Mouse (Mus musculus) hindbrain, embryonic 15.5 days (tissue): ENCODE results near the gene Gm28372. TPM values are rescaled to one million over a fixed set of nuclear protein-coding genes. Genes with fewer than 3 reads are reported as not detected.

Source experiments
- ATAC-seq: fragments of 200-750 bp; cut with Nextera tagmentation; 2 replicates; pipeline ENCODE4 v1.8.0; 2017; ENCODE audit warnings: low read depth, moderate number of reproducible peaks, moderate TSS enrichment; ENCODE audit not compliant: low FRiP score
- H3K27ac ChIP-seq: fragments of 300-500 bp; sonication (generic); replicated peaks from 2 replicates; pipeline ENCODE4 v1.5.1; 2015; ENCODE audit warnings: mild to moderate bottlenecking, inconsistent platforms
- H3K27me3 ChIP-seq: fragments of 300-500 bp; sonication (generic); 2 replicates; pipeline ENCODE4 v1.6.1; 2015; ENCODE audit warnings: control low read depth, inconsistent platforms
- H3K36me3 ChIP-seq: fragments of 300-500 bp; sonication (generic); 2 replicates; pipeline ENCODE4 v1.6.1; 2015; ENCODE audit warnings: control low read depth, inconsistent platforms
- H3K4me1 ChIP-seq: fragments of 300-500 bp; sonication (generic); replicated peaks from 2 replicates; pipeline ENCODE4 v1.6.1; 2015; ENCODE audit warnings: control low read depth, inconsistent platforms
- H3K4me2 ChIP-seq: fragments of 300-500 bp; sonication (generic); 2 replicates; pipeline ENCODE4 v1.6.1; 2015; ENCODE audit warnings: moderate library complexity, mild to moderate bottlenecking, inconsistent platforms
- H3K4me3 ChIP-seq: fragments of 300-500 bp; sonication (generic); 2 replicates; pipeline ENCODE4 v1.5.1; 2015; ENCODE audit warnings: mild to moderate bottlenecking, inconsistent platforms
- H3K9ac ChIP-seq: fragments of 300-500 bp; sonication (generic); 2 replicates; pipeline ENCODE4 v1.6.1; 2015; ENCODE audit warnings: inconsistent platforms
- H3K9me3 ChIP-seq: fragments of 300-500 bp; sonication (generic); 2 replicates; pipeline ENCODE4 v1.6.1; 2016; ENCODE audit warnings: control low read depth, inconsistent platforms
- WGBS: fragments of 180-500 bp; shearing (Covaris S2); methylation state at CpG from one replicate; pipeline ENCODE4 v1.1.7; 2015; 5-methylcytosine and 5-hydroxymethylcytosine counted together
- polyA plus RNA-seq: library from polyadenylated mRNA; unstranded; fragments of >200 nt; fragmentation: Nextera tagmentation; extraction: Ambion mirVana; gene quantifications from 2 replicates; pipeline ENCODE4 v1.2.1, GENCODE M21; 2015

Gene Gm28372
- polyA plus RNA-seq, 1 experiment from 2014 or later: 0.12 TPM

- WGBS: 93% methylated on average over 4 of the region's 4 CpGs
- Histone ChIP-seq H3K4me1 (no peaks in the 10 kb centered on the region), H3K27ac (no peak overlapping the region), H3K9me3 (no peaks in the 10 kb centered on the region), H3K36me3 (peaks cover 62% of the 10 kb centered on the region), H3K9ac (no peak overlapping the region), H3K4me2 (no peak overlapping the region), H3K4me3 (no peak overlapping the region), H3K27me3 (no peaks in the 10 kb centered on the region)
- ATAC-seq: no peak
Observed at GRCm38 (mm10) chr2:130439840-130440480, 34.9 kb downstream of the Gm28372 start.

- H3K4me3 ChIP-seq: no peak overlapping the region
- ATAC-seq: no peak
- WGBS: 83% methylated on average over 10 of the region's 10 CpGs
- H3K4me1 ChIP-seq: no peaks in the 10 kb centered on the region
- no peak overlapping the region for H3K9ac ChIP-seq
- no peaks in the 10 kb centered on the region for H3K9me3 ChIP-seq
- no peak overlapping the region for H3K4me2 ChIP-seq
- H3K27ac ChIP-seq: no peak overlapping the region
- H3K27me3 ChIP-seq: no peaks in the 10 kb centered on the region
- H3K36me3 ChIP-seq: peaks cover 62% of the 10 kb centered on the region
Observed at GRCm38 (mm10) chr2:130442162-130442561, 37.1 kb downstream of the Gm28372 start.

- Histone ChIP-seq H3K4me2 (no peak overlapping the region), H3K4me3 (no peak overlapping the region), H3K9ac (no peak overlapping the region), H3K27ac (no peak overlapping the region), H3K27me3 (0 out of 2 replicates have a peak, but pooled peaks cover 5% of the 10 kb centered on the region), H3K4me1 (peaks cover 35% of the 10 kb centered on the region), H3K9me3 (no peaks in the 10 kb centered on the region), H3K36me3 (peaks cover 10% of the 10 kb centered on the region; the same call in 1 of the 2 replicates)
- no peak for ATAC-seq
Observed at GRCm38 (mm10) chr2:130448449-130448848, 43.4 kb downstream of the Gm28372 start.

DNA sequence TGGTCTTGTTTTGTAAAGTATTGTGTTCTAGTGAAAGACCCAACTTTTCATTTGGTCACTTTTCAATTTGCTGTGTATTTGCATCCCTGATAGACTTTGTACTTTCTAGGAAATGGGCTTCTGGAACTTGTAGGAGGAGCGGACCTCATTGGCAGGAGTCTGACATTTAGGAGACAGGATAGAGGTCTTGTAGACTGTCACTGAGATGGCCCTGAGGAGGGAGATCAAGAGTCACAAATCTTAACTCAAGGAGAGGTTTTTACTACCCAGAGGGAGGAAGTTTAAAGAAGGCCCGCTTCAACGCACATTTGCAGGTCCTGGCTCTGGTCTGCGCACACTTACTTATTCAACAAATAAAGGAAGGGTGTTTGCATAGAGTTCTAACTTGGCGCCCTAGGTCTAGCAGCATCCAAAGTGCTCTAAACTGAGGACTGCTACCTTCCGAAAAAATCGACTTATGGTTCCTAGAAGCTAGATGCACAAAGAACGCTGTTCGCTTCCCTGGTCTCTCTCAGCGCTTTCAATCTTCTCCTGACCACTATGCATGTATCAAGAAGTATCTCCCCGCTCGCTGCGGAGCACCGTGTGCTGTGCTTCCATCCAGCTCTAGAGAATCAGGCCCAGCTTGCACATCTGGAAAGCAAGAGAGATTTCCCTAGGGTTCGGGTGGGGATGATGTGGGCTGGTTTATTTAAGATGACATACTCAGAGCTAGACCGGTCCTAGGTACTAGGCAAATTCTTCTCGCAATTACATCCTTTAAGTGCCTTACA lies 44.2 kb downstream of the Gm28372 start:
- Histone ChIP-seq H3K4me2 (peak overlapping the region; percentile 87), H3K27me3 (0 out of 2 replicates have a peak, but pooled peaks cover 5% of the 10 kb centered on the region), H3K36me3 (peaks cover 3% of the 10 kb centered on the region; the same call in 1 of the 2 replicates), H3K27ac (peak overlapping the region; percentile 89), H3K9me3 (no peaks in the 10 kb centered on the region), H3K4me3 (peak overlapping the region; percentile 84), H3K4me1 (peaks cover 37% of the 10 kb centered on the region), H3K9ac (peak overlapping the region; percentile 88; the same call in 1 of the 2 replicates)
- WGBS: 10% methylated on average over 17 of the region's 17 CpGs
- peak; percentile 16 for ATAC-seq

DNA sequence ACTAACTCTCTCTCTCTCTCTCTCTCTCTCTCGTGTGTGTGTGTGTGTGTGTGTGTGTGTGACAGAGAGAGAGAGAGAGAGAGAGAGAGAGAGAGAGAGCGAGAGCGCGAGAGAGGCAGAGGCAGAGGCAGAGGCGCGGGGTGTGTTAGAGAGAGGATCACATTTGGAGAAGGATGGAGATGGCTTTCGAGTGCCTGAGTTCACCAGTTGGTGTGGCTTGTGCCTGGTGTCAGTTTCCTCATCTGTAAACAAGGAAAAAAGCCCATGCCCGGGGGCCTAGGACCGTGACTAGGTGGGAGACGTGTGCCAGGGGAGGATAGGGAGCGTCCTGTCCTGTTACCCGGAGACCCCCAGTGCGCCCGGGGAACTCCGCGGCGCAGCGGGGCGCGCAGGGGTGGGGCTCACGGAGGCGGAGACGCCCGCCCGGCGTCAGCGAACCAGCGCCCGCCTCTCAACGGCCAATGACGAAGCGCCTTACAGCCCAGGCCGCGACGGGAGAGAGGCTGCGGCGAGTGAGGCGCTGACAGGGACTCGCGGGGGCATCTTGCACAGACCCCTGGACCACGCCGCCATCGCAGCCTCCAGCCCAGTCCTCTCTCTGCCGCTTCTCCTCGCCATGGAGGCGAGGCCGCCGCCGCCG lies 44.9 kb downstream of the Gm28372 start, which contains the start of gene Ptpra:
Ptpra (plus strand) TSS at position 485 of the 640 bp plus-strand sequence.
- Histone ChIP-seq H3K4me2 (peak within 1 kb of the TSS; percentile 87), H3K9ac (peak within 1 kb of the TSS; percentile 88), H3K9me3 (no peaks in the 10 kb centered on the region), H3K4me3 (peak within 1 kb of the TSS; percentile 84), H3K27me3 (0 out of 2 replicates have a peak, but pooled peaks cover 5% of the 10 kb centered on the region), H3K27ac (peak within 1 kb of the TSS; percentile 89), H3K4me1 (peaks cover 43% of the 10 kb centered on the region), H3K36me3 (no peaks in the 10 kb centered on the region)
- WGBS: under 1% methylated on average over 42 of the region's 50 CpGs
- peak; percentile 96 for ATAC-seq

DNA sequence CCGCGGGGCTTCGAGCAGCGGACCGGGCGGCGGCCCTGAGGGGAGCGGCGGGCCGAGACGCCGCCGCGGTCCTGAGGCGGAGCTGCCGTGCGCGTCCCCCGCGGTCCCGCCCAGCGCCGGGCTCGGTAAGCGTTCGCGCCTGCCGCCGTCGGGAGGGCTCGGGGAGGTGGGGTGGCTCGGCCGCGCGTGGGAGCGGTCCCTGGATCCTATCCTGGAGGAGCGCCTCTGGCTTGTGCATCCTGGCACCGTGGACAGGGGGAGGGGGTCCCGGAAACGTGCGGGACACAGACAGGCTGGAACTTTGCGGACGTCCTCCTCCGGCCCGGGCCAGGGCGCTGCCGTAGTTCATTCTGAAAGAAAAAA lies 45.4 kb downstream of the Gm28372 start:
- H3K36me3 ChIP-seq: no peaks in the 10 kb centered on the region
- under 1% methylated on average over 37 of the region's 47 CpGs for WGBS
- peak overlapping the region; percentile 88 for H3K9ac ChIP-seq
- H3K27me3 ChIP-seq: 0 out of 2 replicates have a peak, but pooled peaks cover 5% of the 10 kb centered on the region
- peaks cover 46% of the 10 kb centered on the region for H3K4me1 ChIP-seq
- peak overlapping the region; percentile 87 for H3K4me2 ChIP-seq
- peak overlapping the region; percentile 84 for H3K4me3 ChIP-seq
- no peaks in the 10 kb centered on the region for H3K9me3 ChIP-seq
- H3K27ac ChIP-seq: peak overlapping the region; percentile 89
- ATAC-seq: peak; percentile 87

- no peaks in the 10 kb centered on the region for H3K36me3 ChIP-seq
- no peaks in the 10 kb centered on the region for H3K9me3 ChIP-seq
- peak overlapping the region; percentile 87 for H3K4me2 ChIP-seq
- peak overlapping the region; percentile 88 for H3K9ac ChIP-seq
- 64% methylated on average over 14 of the region's 14 CpGs for WGBS
- no peak for ATAC-seq
- 0 out of 2 replicates have a peak overlapping the region, but pooled peaks have one; percentile 89 for H3K27ac ChIP-seq
- peaks cover 51% of the 10 kb centered on the region for H3K4me1 ChIP-seq
- H3K27me3 ChIP-seq: 0 out of 2 replicates have a peak, but pooled peaks cover 5% of the 10 kb centered on the region
- H3K4me3 ChIP-seq: peak overlapping the region; percentile 84
Observed at GRCm38 (mm10) chr2:130451086-130451726, 46.2 kb downstream of the Gm28372 start.

GRCm38 (mm10) chr2:130451727-130452090 lies 46.7 kb downstream of the Gm28372 start:
- H3K36me3 ChIP-seq: no peaks in the 10 kb centered on the region
- peak overlapping the region; percentile 87 for H3K4me2 ChIP-seq
- 0 out of 2 replicates have a peak, but pooled peaks cover 5% of the 10 kb centered on the region for H3K27me3 ChIP-seq
- 56% methylated on average over 3 of the region's 3 CpGs for WGBS
- H3K4me3 ChIP-seq: peak overlapping the region; percentile 84
- H3K9me3 ChIP-seq: no peaks in the 10 kb centered on the region
- ATAC-seq: no peak
- peaks cover 51% of the 10 kb centered on the region for H3K4me1 ChIP-seq
- H3K27ac ChIP-seq: no peak overlapping the region
- peak overlapping the region; percentile 88 for H3K9ac ChIP-seq

GRCm38 (mm10) chr2:130452266-130452665 lies 47.2 kb downstream of the Gm28372 start:
- no peak for ATAC-seq
- Histone ChIP-seq H3K27ac (no peak overlapping the region), H3K36me3 (no peaks in the 10 kb centered on the region), H3K4me2 (peak overlapping the region; percentile 87), H3K4me1 (peaks cover 53% of the 10 kb centered on the region), H3K27me3 (0 out of 2 replicates have a peak, but pooled peaks cover 5% of the 10 kb centered on the region), H3K4me3 (no peak overlapping the region), H3K9ac (no peak overlapping the region; the same call in 1 of the 2 replicates), H3K9me3 (no peaks in the 10 kb centered on the region)
- 65% methylated on average over 2 of the region's 2 CpGs for WGBS

- no peak for ATAC-seq
- no peak overlapping the region for H3K9ac ChIP-seq
- H3K27me3 ChIP-seq: no peaks in the 10 kb centered on the region
- no peak overlapping the region for H3K4me2 ChIP-seq
- no peaks in the 10 kb centered on the region for H3K9me3 ChIP-seq
- H3K27ac ChIP-seq: no peak overlapping the region
- H3K4me1 ChIP-seq: peaks cover 54% of the 10 kb centered on the region
- H3K36me3 ChIP-seq: no peaks in the 10 kb centered on the region
- WGBS: 70% methylated on average over 6 of the region's 6 CpGs
- H3K4me3 ChIP-seq: no peak overlapping the region
Observed at GRCm38 (mm10) chr2:130453421-130453820, 48.4 kb downstream of the Gm28372 start.

DNA sequence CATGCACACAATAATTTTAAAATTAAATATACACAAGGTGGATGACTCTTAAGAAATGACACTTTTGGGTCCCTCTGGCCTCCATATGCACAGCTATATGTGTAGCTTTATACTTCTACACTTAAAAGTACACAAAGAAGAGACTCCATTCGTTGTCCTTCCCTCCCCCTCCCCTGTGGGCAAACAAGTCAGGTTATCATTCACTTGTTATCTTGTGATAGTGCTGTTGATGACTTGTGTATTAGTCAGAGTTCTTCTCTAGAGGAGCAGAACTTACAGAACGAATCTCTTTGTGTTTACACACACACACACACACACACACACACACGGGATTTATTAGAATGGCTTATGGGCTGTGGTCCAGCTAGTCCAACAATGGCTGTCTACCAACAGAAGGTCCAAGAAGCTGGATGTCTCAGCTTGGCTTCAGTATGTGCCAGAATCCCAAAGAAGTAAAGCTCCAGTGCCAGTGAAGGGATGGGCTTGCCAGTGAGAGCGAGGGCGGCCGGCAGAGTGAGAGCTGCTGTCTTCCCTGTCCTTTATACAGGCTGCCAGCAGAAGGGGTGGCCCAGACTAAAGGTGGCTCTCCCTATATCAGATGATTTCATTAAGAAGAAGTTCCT lies 49.8 kb downstream of the Gm28372 start:
- no peaks in the 10 kb centered on the region for H3K27me3 ChIP-seq
- H3K27ac ChIP-seq: 0 out of 2 replicates have a peak overlapping the region, but pooled peaks have one; percentile 14
- WGBS: 74% methylated on average over 6 of the region's 6 CpGs
- H3K4me1 ChIP-seq: peaks cover 45% of the 10 kb centered on the region
- H3K36me3 ChIP-seq: no peaks in the 10 kb centered on the region
- no peak overlapping the region for H3K4me2 ChIP-seq
- H3K4me3 ChIP-seq: no peak overlapping the region
- no peak overlapping the region for H3K9ac ChIP-seq
- no peaks in the 10 kb centered on the region for H3K9me3 ChIP-seq
- ATAC-seq: no peak
